Mouse (Mus musculus) monocyte, adult 5-6 weeks (primary cell): ENCODE results near the gene Ddx39. TPM values are rescaled to one million over a fixed set of nuclear protein-coding genes. Genes with fewer than 3 reads are reported as not detected.

Experiments
- ATAC-seq: fragments of 153-309, 156-312 bp; replicated peaks from 2 replicates; pipeline ENCODE4 v1.8.0; 2017; ENCODE audit warnings: mild to moderate bottlenecking; ENCODE audit not compliant: low TSS enrichment, insufficient number of reproducible peaks, severe bottlenecking, poor library complexity, low FRiP score
- total RNA-seq: library from RNA; stranded (forward); fragments of 200-1000, 200-491, 200-594 nt; gene quantifications from 3 replicates; pipeline ENCODE4 v1.2.3, GENCODE M21; 2017

Gene Ddx39
- total RNA-seq: 51.8 to 77.1 TPM (median 60.3 TPM) in 3 replicates

- peak; percentile 93 for ATAC-seq
These were observed at the start of gene Ddx39 for GRCm38 (mm10) chr8:83715031-83715690. Gene Ddx39, plus strand, starts transcription at chr8:83715177.

DNA sequence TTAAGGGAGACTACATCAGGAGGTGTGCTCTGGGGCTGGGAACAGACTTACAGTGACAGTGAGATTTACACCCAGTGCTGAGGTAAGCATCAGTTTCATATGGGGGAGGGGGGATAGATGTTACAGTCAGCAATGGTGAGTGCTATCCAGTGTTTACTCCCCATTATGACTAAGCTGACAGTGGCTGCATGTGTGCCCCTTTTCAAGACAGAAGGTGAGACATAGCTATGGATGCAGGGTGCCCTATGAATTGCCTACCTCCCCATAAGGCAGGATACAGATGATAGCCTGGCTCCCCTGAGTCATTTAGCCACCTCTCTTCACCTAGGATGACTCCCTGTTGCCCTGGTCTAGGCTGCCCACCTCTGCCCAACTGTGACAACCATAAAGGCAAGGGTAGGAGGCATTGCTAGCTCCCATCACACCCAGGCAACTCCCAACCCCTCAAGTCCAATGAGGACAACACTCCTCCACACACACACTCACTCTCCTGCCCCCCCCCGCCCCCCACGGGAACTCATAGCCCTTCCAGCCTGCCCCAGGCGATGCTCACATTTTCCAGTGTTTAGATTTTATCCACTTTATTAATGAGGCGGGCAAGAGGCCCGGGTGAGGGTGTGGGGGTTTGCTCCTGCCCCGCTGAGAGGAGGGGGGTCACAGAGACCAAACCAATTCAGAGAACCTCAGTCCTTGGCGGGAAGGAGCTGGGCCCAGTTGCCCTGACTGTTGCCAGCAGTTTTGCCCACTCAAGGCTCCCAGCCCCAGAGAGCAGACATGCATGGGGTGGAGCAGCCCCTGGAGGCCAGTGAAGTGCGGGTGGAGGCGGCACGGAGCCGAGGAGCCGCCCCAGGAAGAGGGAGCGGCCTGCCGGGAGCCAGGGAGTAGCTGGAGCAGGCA is 48.8 kb upstream of the Ddx39 start, which contains the start of gene Ptger1:
Ptger1 (plus strand) TSS at position 710 of the 897 bp plus-strand sequence.
- no peak for ATAC-seq

DNA sequence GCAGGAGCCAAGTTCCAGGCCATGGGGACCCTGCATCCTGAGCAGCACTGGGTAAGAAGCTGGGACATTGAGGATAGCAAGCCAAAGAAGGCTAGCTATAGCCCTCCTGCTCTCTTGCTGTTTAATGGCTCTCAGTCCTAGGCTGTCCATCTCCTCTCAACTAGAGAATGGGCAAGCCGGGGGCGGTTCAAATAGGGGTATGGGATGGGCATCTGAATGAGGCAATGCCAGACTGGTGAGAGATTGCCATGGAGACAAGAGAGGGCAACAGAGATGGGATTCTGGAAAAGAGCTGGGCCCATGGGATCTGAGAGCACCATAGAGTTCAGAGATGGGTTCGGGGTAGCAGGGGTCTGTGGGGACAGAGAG is 48.1 kb upstream of the Ddx39 start:
- ATAC-seq: no peak

DNA sequence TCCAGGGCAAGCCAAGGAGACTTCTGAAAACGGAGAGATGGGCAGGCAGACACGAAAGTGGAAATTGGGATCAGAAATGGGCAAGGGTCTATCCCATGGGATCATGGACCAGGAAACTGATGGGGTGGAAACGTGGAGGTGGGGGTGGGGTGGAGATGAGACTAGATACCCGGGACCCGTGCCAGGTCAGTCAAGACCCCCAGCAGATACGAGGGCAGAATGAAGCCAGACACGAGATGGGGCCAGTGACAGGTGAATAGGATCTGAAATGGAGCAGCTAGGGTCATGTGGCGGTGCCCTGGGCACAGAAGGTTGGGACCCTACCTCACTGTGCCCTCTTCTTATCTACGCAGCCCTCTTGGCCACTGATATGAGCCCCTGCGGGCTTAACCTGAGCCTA is 47.5 kb upstream of the Ddx39 start:
- no peak for ATAC-seq

DNA sequence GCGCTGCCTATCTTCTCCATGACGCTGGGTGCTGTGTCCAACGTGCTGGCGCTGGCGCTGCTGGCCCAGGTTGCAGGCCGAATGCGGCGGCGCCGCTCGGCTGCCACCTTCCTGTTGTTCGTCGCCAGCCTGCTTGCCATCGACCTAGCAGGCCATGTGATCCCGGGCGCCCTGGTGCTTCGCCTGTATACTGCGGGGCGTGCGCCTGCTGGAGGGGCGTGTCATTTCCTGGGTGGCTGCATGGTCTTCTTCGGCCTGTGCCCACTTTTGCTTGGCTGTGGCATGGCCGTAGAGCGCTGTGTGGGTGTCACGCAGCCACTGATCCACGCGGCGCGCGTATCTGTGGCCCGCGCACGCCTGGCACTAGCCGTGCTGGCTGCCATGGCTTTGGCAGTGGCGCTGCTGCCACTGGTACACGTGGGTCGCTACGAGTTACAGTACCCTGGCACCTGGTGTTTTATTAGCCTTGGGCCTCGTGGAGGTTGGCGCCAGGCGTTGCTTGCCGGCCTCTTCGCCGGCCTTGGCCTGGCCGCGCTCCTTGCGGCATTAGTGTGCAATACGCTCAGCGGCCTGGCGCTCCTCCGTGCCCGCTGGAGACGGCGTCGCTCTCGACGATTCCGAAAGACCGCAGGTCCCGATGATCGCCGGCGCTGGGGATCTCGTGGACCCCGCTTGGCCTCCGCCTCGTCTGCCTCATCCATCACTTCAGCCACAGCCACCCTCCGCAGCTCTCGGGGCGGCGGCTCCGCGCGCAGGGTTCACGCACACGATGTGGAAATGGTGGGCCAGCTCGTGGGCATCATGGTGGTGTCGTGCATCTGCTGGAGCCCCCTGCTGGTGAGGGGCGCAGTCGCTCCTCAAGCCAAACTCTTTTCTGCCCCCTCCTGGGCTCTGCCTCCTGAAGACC is 46.7 kb upstream of the Ddx39 start:
- no peak for ATAC-seq

GRCm38 (mm10) chr8:83669013-83669412 is 46.0 kb upstream of the Ddx39 start:
- ATAC-seq: no peak

- no peak for ATAC-seq
These were observed 42.0 kb upstream of the Ddx39 start for GRCm38 (mm10) chr8:83672936-83673335.

- no peak for ATAC-seq
These were observed 40.5 kb upstream of the Ddx39 start for GRCm38 (mm10) chr8:83674497-83674896.

GRCm38 (mm10) chr8:83679866-83680265 is 35.1 kb upstream of the Ddx39 start:
- no peak for ATAC-seq

DNA sequence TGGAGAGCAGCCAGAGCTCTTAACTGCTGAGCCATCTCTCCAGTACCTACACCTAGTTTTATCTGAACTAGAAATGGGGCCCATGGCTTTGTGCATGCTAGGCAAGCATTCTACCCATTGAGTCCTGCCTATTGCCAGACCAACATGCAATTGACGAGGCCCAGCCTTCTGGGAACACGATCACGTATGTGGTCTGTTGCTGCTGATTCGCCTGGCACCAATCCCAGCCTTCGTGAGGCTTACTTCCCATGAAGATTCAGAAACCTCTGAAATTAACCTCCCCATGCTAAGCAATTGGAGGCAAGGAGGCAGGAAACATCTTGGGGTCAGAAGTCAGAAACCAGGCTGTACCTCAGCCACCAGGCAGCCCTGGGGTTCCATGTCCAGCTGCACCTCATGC is 34.4 kb upstream of the Ddx39 start:
- ATAC-seq: no peak

DNA sequence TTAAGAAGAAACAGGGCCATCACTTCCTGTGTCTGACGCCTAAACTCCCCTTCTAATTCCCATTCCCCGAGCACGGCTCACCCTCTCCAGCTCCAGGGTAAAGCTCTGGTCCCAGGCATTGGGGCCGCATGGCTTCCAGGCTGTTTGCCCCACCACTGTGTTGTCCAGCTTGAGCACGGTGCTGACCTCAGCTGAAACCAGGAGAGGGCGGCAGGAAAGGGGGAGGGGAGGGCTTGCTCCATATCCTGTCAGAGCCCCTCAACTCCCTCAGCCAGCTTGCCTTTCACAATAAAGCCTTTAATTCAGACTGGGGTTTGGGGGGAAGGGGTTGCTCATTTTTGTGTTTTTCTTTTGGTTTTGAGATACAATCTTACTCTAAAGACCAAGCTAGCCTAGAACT is 33.9 kb upstream of the Ddx39 start:
- ATAC-seq: no peak

- ATAC-seq: no peak
These were observed 30.5 kb upstream of the Ddx39 start for GRCm38 (mm10) chr8:83684517-83684916.

DNA sequence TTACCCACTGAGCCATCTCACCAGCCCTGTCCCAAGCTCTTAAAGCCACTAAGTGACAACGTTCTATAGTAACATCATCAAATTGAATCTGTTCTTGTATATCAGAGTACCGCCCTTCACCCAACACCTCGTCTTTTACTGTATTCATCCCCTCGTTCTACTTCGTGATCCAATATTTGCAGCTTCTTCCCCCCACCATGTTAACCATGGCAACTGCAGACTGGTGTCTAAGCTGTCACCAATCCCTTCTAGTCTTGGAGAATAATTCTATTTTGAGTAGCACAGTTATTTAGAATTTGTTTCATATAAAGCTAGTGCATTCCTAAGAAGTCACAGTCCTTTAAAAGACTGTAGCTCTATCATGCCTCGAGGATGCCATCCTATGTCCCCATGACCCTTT is 25.7 kb upstream of the Ddx39 start:
- ATAC-seq: no peak

DNA sequence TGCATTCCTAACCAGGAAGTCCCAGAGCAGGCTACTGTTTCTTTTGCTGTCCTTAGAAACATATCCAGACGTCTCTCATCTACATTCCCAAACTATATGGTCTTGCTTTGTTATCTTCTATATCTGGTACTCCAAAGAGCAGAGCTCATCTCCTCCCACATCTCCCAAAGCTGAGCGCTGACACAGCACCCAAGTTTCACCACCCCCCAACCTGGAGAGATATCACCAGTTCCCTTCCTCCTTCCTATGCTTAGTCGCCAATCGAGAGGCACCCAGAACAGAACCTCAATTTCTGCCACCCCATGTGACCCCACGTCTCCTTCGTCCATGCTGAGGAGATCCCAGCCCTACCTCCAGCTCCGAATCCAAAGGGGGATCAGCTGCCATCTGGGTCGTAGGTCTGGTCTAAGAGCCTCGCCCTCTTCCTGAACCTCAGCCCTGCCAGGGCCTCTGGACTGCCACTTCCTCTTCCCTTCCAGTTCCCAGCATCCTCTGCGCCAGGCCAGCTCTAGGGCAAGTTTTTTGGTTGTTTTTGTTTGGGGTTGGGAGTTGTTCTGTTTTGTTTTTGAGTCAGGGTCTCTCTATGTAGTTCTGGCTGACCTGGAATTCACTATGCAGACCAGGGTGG is 21.3 kb upstream of the Ddx39 start:
- peak; percentile 73 for ATAC-seq

- ATAC-seq: no peak
These were observed 20.4 kb upstream of the Ddx39 start for GRCm38 (mm10) chr8:83694369-83695160.

- no peak for ATAC-seq
These were observed 19.4 kb upstream of the Ddx39 start for GRCm38 (mm10) chr8:83695351-83696106.
